Mouse (Mus musculus) midbrain, postnatal 0 days (tissue): Measurements from ENCODE around the gene Tas2r138. TPM values are rescaled to one million over a fixed set of nuclear protein-coding genes. Genes with fewer than 3 reads are reported as not detected.
"Not testable (repeated sequence)": the region's sequence is repeated elsewhere in the genome, so short reads cannot be mapped to it uniquely, and the experiment has no call there.

Source experiments
- ATAC-seq: fragments of 200-750 bp; cut with Nextera tagmentation; 2 replicates; pipeline ENCODE4 v1.8.0; 2017; ENCODE audit warnings: moderate number of reproducible peaks, mild to moderate bottlenecking, moderate TSS enrichment, moderate library complexity; ENCODE audit not compliant: low FRiP score
- DNase-seq: peaks from one replicate; pipeline ENCODE4 v3.0.0-alpha.2; 2015; ENCODE audit warnings: low spot score
- H3K27ac ChIP-seq: fragments of 300-500 bp; sonication (generic); 2 replicates; pipeline ENCODE4 v1.5.1; 2014; ENCODE audit warnings: low read depth, mild to moderate bottlenecking, low read length, mixed read lengths
- H3K27me3 ChIP-seq: fragments of 300-500 bp; sonication (generic); 2 replicates; pipeline ENCODE4 v1.6.1; 2014; ENCODE audit warnings: low read length, control low read depth, mixed read lengths; ENCODE audit not compliant: insufficient read depth
- H3K36me3 ChIP-seq: fragments of 300-500 bp; sonication (generic); 2 replicates; pipeline ENCODE4 v1.6.1; 2014; ENCODE audit warnings: low read length, control low read depth, mixed read lengths; ENCODE audit not compliant: insufficient read depth
- H3K4me1 ChIP-seq: fragments of 300-500 bp; sonication (generic); 2 replicates; pipeline ENCODE4 v1.6.1; 2014; ENCODE audit warnings: mild to moderate bottlenecking, control low read depth, antibody characterized with exemption, low read length, mixed read lengths; ENCODE audit not compliant: insufficient read depth
- H3K4me2 ChIP-seq: fragments of 300-500 bp; sonication (generic); 2 replicates; pipeline ENCODE4 v1.6.1; 2014; ENCODE audit warnings: low read depth, mild to moderate bottlenecking, low read length, mixed read lengths; ENCODE audit not compliant: poor library complexity, severe bottlenecking
- H3K4me3 ChIP-seq: fragments of 300-500 bp; sonication (generic); 2 replicates; pipeline ENCODE4 v1.5.1; 2014; ENCODE audit warnings: low read depth, mild to moderate bottlenecking, low read length, moderate library complexity
- H3K9ac ChIP-seq: fragments of 300-500 bp; sonication (generic); replicated peaks from 2 replicates; pipeline ENCODE4 v1.6.1; 2014; ENCODE audit warnings: mild to moderate bottlenecking, low read length, moderate library complexity, mixed read lengths; ENCODE audit not compliant: poor library complexity, severe bottlenecking
- H3K9me3 ChIP-seq: fragments of 300-500 bp; sonication (generic); 2 replicates; pipeline ENCODE4 v1.6.1; 2016; ENCODE audit warnings: low read length, control low read depth
- CTCF ChIP-seq: IDR thresholded peaks from 2 replicates; pipeline ENCODE4 v1.5.1; 2016; ENCODE audit warnings: antibody characterized with exemption, mild to moderate bottlenecking
- WGBS: fragments of 180-500 bp; shearing (Covaris S2); extraction: QIAGEN DNeasy Blood & Tissue Kit; methylation state at CpG from one replicate; pipeline ENCODE4 v1.1.7; 2014; 5-methylcytosine and 5-hydroxymethylcytosine counted together
- polyA plus RNA-seq: library from polyadenylated mRNA; unstranded; fragments of >200 nt; fragmentation: Nextera tagmentation; extraction: Ambion mirVana; gene quantifications from 2 replicates; pipeline ENCODE4 v1.2.1, GENCODE M21; 2015
- total RNA-seq: library from RNA; depleted of rRNA; stranded (reverse); fragments of >200 nt; gene quantifications from 2 replicates; pipeline ENCODE4 v1.2.3, GENCODE M21; 2014

The Tas2r138 gene
- total and polyA plus RNA-seq, 2 experiments from 2014 or later = not detected

DNA sequence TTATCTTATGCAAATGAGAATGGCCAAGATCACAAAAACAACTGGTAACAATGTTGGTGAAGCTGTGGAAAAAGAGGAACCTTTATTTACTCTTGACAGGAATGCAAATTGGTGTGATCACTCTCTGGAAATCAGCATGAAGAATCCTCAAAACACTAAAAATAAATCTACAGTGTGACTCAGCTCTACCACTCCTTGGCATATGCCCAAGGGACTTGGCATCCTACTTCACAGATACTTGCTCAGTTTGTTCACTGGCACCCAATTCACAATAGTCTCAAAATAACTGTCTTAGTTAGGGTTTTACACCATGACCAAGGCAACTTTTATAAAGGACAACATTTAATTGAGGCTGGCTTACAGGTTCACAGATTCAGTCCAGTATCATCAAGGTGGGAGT lies 5.7 kb downstream of the Tas2r138 start:
- DNase-seq = peak; percentile 4
- no peaks in the 10 kb centered on the region for H3K36me3 ChIP-seq
- no peak for ATAC-seq

DNA sequence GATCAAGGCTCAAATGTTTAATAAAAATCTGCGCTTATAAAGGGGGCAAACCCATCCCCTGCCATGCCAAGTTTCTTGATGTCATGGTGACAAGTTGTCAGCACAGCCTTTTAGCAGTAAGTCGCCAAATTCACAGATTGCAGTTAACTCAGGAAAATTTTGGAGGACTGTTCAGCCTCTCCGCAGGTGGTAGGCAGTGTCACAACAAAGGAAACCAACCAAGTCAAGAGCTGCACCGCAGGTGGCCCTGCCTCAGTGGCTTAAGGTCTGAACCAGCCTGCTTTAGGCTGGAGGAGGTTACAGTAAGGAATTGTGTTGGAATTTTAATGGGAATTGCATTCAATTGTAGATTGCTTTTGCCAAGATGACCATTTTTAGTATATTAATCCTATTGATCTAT lies 14.6 kb downstream of the Tas2r138 start:
- not testable (repeated sequence) for H3K27me3 ChIP-seq, H3K27ac ChIP-seq, DNase-seq, H3K9ac ChIP-seq, H3K4me1 ChIP-seq, H3K4me2 ChIP-seq, ATAC-seq, H3K36me3 ChIP-seq, H3K9me3 ChIP-seq, H3K4me3 ChIP-seq
- WGBS = 31% methylated on average over 4 of the region's 4 CpGs

More for the DNA sequence above, 5.7 kb downstream of the Tas2r138 start:
- H3K27ac ChIP-seq = no peak overlapping the region
- H3K27me3 ChIP-seq = no peaks in the 10 kb centered on the region
- no peaks in the 10 kb centered on the region for H3K4me1 ChIP-seq
- TF ChIP-seq CTCF = no peak
- no peak overlapping the region for H3K4me2 ChIP-seq
- H3K4me3 ChIP-seq = no peak overlapping the region
- no peaks in the 10 kb centered on the region for H3K9me3 ChIP-seq
- no peak overlapping the region for H3K9ac ChIP-seq

GRCm38 (mm10) chr6:40594804-40595550 lies 18.1 kb downstream of the Tas2r138 start:
- WGBS = 73% methylated on average over 3 of the region's 3 CpGs
- ATAC-seq (no peak), DNase-seq (no peak)
- H3K4me1 ChIP-seq = no peaks in the 10 kb centered on the region
- H3K4me3 ChIP-seq = no peak overlapping the region
- H3K4me2 ChIP-seq = no peak overlapping the region
- no peaks in the 10 kb centered on the region for H3K27me3 ChIP-seq
- TF ChIP-seq CTCF = no peak
- H3K27ac ChIP-seq = no peak overlapping the region
- no peak overlapping the region for H3K9ac ChIP-seq
- no peaks in the 10 kb centered on the region for H3K36me3 ChIP-seq
- no peaks in the 10 kb centered on the region for H3K9me3 ChIP-seq

GRCm38 (mm10) chr6:40588346-40588745 lies 24.8 kb downstream of the Tas2r138 start:
- no peak for TF ChIP-seq CTCF
- no peaks in the 10 kb centered on the region for H3K36me3 ChIP-seq
- H3K4me1 ChIP-seq = no peaks in the 10 kb centered on the region
- H3K9me3 ChIP-seq = no peaks in the 10 kb centered on the region
- WGBS = 94% methylated on average over 2 of the region's 2 CpGs
- no peak overlapping the region for H3K27ac ChIP-seq
- ATAC-seq (no peak), DNase-seq (no peak)
- H3K4me2 ChIP-seq = no peak overlapping the region
- no peak overlapping the region for H3K9ac ChIP-seq
- no peak overlapping the region for H3K4me3 ChIP-seq
- H3K27me3 ChIP-seq = no peaks in the 10 kb centered on the region

GRCm38 (mm10) chr6:40585645-40586044 lies 27.5 kb downstream of the Tas2r138 start, which contains the start of gene Clec5a:
Clec5a (minus strand) TSS chr6:40585821.
- no peak within 1 kb of the TSS for H3K9ac ChIP-seq
- DNase-seq = no peak
- no peak for ATAC-seq
- TF ChIP-seq CTCF = no peak
- H3K4me3 ChIP-seq = no peak within 1 kb of the TSS
- H3K27ac ChIP-seq = no peak within 1 kb of the TSS
- H3K4me2 ChIP-seq = no peak within 1 kb of the TSS
- no peaks in the 10 kb centered on the region for H3K27me3 ChIP-seq
- H3K4me1 ChIP-seq = no peaks in the 10 kb centered on the region
- 82% methylated on average over 5 of the region's 5 CpGs for WGBS
- H3K36me3 ChIP-seq = no peaks in the 10 kb centered on the region
- H3K9me3 ChIP-seq = no peaks in the 10 kb centered on the region

GRCm38 (mm10) chr6:40584336-40584735 lies 28.8 kb downstream of the Tas2r138 start:
- Histone ChIP-seq H3K36me3 (no peaks in the 10 kb centered on the region), H3K9me3 (no peaks in the 10 kb centered on the region), H3K27ac (no peak overlapping the region), H3K4me1 (no peaks in the 10 kb centered on the region), H3K4me2 (no peak overlapping the region), H3K27me3 (no peaks in the 10 kb centered on the region), H3K9ac (no peak overlapping the region), H3K4me3 (no peak overlapping the region)
- DNase-seq = peak; percentile 5
- no peak for ATAC-seq
- WGBS = 80% methylated on average over 6 of the region's 6 CpGs
- TF ChIP-seq CTCF = no peak
